Mouse (Mus musculus) liver, embryonic 13.5 days (tissue): ENCODE measurements around the gene Pkd1l2. TPM values are rescaled to one million over a fixed set of nuclear protein-coding genes. Genes with fewer than 3 reads are reported as not detected.

Experiments
- ATAC-seq: fragments of 200-750 bp; cut with Nextera tagmentation; 2 replicates; pipeline ENCODE4 v1.8.0; 2017; ENCODE audit warnings: low read depth, mild to moderate bottlenecking, moderate number of reproducible peaks, moderate library complexity
- DNase-seq: peaks from one replicate; pipeline ENCODE4 v3.0.0; 2022
- H3K27ac ChIP-seq: fragments of 300-500 bp; sonication (generic); 2 replicates; pipeline ENCODE4 v1.5.1; 2015; ENCODE audit warnings: moderate library complexity, mild to moderate bottlenecking, inconsistent platforms
- H3K27me3 ChIP-seq: fragments of 300-500 bp; sonication (generic); 2 replicates; pipeline ENCODE4 v1.6.1; 2015; ENCODE audit warnings: mild to moderate bottlenecking, inconsistent platforms
- H3K36me3 ChIP-seq: fragments of 300-500 bp; sonication (generic); 2 replicates; pipeline ENCODE4 v1.6.1; 2015; ENCODE audit warnings: mild to moderate bottlenecking, inconsistent platforms
- H3K4me1 ChIP-seq: fragments of 300-500 bp; sonication (generic); replicated peaks from 2 replicates; pipeline ENCODE4 v1.6.1; 2015; ENCODE audit warnings: inconsistent platforms
- H3K4me2 ChIP-seq: fragments of 300-500 bp; sonication (generic); 2 replicates; pipeline ENCODE4 v1.6.1; 2015; ENCODE audit warnings: inconsistent platforms, mild to moderate bottlenecking, moderate library complexity
- H3K4me3 ChIP-seq: fragments of 300-500 bp; sonication (generic); replicated peaks from 2 replicates; pipeline ENCODE4 v1.5.1; 2015; ENCODE audit warnings: mild to moderate bottlenecking, inconsistent platforms
- H3K9ac ChIP-seq: fragments of 300-500 bp; sonication (generic); 2 replicates; pipeline ENCODE4 v1.6.1; 2015; ENCODE audit warnings: mild to moderate bottlenecking, inconsistent platforms
- H3K9me3 ChIP-seq: fragments of 300-500 bp; sonication (generic); replicated peaks from 2 replicates; pipeline ENCODE4 v1.6.1; 2016; ENCODE audit warnings: inconsistent platforms
- WGBS: fragments of 180-500 bp; shearing (Covaris S2); methylation state at CpG from one replicate; pipeline ENCODE4 v1.1.7; 2015; ENCODE audit not compliant: insufficient replicate concordance; 5-methylcytosine and 5-hydroxymethylcytosine counted together
- polyA plus RNA-seq: library from polyadenylated mRNA; unstranded; fragments of >200 nt; fragmentation: Nextera tagmentation; extraction: Ambion mirVana; gene quantifications from 2 replicates; pipeline ENCODE4 v1.2.1, GENCODE M21; 2015

The Pkd1l2 gene
- 0.03 TPM in 1 of 2 replicates, not detected in the other for polyA plus RNA-seq

- DNase-seq (no peak), ATAC-seq (no peak)
- H3K9ac ChIP-seq: no peak within 1 kb of the TSS
- H3K4me2 ChIP-seq: peak within 1 kb of the TSS; percentile 33
- H3K4me3 ChIP-seq: no peak within 1 kb of the TSS
- peaks cover 22% of the 10 kb centered on the region for H3K27me3 ChIP-seq
- H3K27ac ChIP-seq: peak within 1 kb of the TSS; percentile 74
- no peaks in the 10 kb centered on the region for H3K9me3 ChIP-seq
- peaks cover 80% of the 10 kb centered on the region for H3K4me1 ChIP-seq
- 43% methylated on average over 8 of the region's 8 CpGs for WGBS
- no peaks in the 10 kb centered on the region for H3K36me3 ChIP-seq
Observed at GRCm38 (mm10) chr8:117082399-117082872, at the start of gene Pkd1l2. Gene Pkd1l2, minus strand, starts transcription at chr8:117082449.

DNA sequence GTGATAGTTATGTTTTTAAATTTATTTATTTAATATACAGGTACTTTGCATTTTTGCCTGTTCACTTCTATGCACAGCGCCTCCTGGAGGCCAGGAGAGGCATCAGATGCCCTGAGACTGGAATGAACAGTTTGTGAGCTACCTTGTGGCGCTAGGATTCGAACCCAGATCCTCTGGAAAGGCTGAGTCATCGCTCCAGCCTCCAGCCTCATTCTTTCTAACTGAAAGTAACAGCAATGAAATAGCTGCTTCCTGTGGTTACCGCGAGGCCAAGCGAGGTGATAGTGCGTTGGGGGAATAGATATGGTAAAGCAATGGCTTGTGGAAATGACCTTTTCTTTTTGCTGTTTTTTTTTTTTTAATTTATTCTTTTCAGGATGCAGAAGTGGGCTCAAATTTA, 44.8 kb upstream of the Pkd1l2 start:
- Histone ChIP-seq H3K9me3 (no peaks in the 10 kb centered on the region), H3K4me2 (no peak overlapping the region), H3K27ac (no peak overlapping the region), H3K4me3 (no peak overlapping the region), H3K27me3 (no peaks in the 10 kb centered on the region), H3K9ac (no peak overlapping the region), H3K36me3 (no peaks in the 10 kb centered on the region), H3K4me1 (0 out of 2 replicates have a peak, but pooled peaks cover 3% of the 10 kb centered on the region)
- ATAC-seq (no peak), DNase-seq (no peak)
- 34% methylated on average over 8 of the region's 8 CpGs for WGBS

DNA sequence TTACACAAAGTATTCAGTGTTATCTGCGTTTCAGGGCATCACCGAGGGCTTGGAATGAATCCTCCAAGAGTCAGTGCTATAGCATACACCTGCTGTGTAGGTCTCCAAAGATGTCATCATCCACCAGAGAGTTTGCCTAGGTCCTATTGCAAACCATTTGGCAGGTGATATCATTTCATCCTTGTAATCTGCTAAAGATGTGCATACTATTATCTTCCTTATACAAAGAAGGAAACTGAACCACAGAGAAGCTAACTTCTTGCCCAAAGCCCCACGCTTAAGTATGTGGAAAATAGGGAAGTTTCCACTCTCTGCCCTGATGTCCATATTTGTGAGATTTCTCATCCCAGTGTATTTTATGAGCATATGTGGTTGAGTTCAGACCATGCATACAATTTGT, 44.2 kb upstream of the Pkd1l2 start:
- H3K36me3 ChIP-seq: no peaks in the 10 kb centered on the region
- H3K9ac ChIP-seq: no peak overlapping the region
- no peaks in the 10 kb centered on the region for H3K27me3 ChIP-seq
- DNase-seq: no peak
- ATAC-seq: no peak
- H3K9me3 ChIP-seq: no peaks in the 10 kb centered on the region
- no peak overlapping the region for H3K4me3 ChIP-seq
- no peak overlapping the region for H3K4me2 ChIP-seq
- 58% methylated on average over 3 of the region's 3 CpGs for WGBS
- H3K4me1 ChIP-seq: 0 out of 2 replicates have a peak, but pooled peaks cover 3% of the 10 kb centered on the region
- H3K27ac ChIP-seq: no peak overlapping the region

- H3K4me3 ChIP-seq: no peak overlapping the region
- ATAC-seq: no peak
- H3K27me3 ChIP-seq: no peaks in the 10 kb centered on the region
- WGBS: 82% methylated on average over 3 of the region's 3 CpGs
- H3K27ac ChIP-seq: no peak overlapping the region
- no peaks in the 10 kb centered on the region for H3K36me3 ChIP-seq
- no peak for DNase-seq
- no peaks in the 10 kb centered on the region for H3K9me3 ChIP-seq
- H3K9ac ChIP-seq: no peak overlapping the region
- no peak overlapping the region for H3K4me2 ChIP-seq
- 0 out of 2 replicates have a peak, but pooled peaks cover 5% of the 10 kb centered on the region for H3K4me1 ChIP-seq
Observed at GRCm38 (mm10) chr8:117125854-117126253, 43.6 kb upstream of the Pkd1l2 start.

GRCm38 (mm10) chr8:117123850-117124633, 41.8 kb upstream of the Pkd1l2 start:
- no peak overlapping the region for H3K9ac ChIP-seq
- H3K4me2 ChIP-seq: no peak overlapping the region
- H3K27me3 ChIP-seq: no peaks in the 10 kb centered on the region
- 0 out of 2 replicates have a peak, but pooled peaks cover 5% of the 10 kb centered on the region for H3K4me1 ChIP-seq
- no peaks in the 10 kb centered on the region for H3K9me3 ChIP-seq
- WGBS: 64% methylated on average over 13 of the region's 13 CpGs
- H3K4me3 ChIP-seq: no peak overlapping the region
- ATAC-seq (no peak), DNase-seq (no peak)
- no peaks in the 10 kb centered on the region for H3K36me3 ChIP-seq
- H3K27ac ChIP-seq: no peak overlapping the region

DNA sequence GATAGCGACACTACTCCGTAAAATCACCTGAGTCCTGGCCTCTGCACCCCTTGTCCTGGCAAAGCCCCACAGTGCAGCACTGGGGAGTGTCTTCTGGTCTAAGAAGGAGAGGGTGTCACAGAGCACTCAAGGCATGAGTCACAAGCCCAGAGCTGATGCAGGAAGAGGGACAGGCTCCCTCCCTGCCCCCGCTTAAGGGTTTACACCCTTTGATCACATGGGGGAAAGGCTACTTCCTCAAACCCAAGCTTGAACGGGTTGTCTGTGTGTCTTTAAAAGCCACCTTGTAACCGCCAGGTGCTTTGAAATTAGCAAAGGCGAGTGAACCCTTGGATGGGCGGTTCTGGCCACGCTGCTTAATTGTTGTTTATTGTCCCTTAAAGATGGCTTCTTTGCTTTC, 39.0 kb upstream of the Pkd1l2 start:
- H3K4me2 ChIP-seq: no peak overlapping the region
- H3K36me3 ChIP-seq: no peaks in the 10 kb centered on the region
- no peak overlapping the region for H3K4me3 ChIP-seq
- no peaks in the 10 kb centered on the region for H3K27me3 ChIP-seq
- ATAC-seq (no peak), DNase-seq (no peak)
- H3K27ac ChIP-seq: no peak overlapping the region
- no peaks in the 10 kb centered on the region for H3K9me3 ChIP-seq
- 61% methylated on average over 8 of the region's 8 CpGs for WGBS
- H3K9ac ChIP-seq: no peak overlapping the region
- H3K4me1 ChIP-seq: peaks cover 8% of the 10 kb centered on the region

GRCm38 (mm10) chr8:117118409-117118808, 36.2 kb upstream of the Pkd1l2 start:
- whole genome bisulfite sequencing: 84% methylated on average over 9 of the region's 9 CpGs
- no peak overlapping the region for H3K9ac ChIP-seq
- DNase-seq (no peak), ATAC-seq (no peak)
- no peaks in the 10 kb centered on the region for H3K36me3 ChIP-seq
- peaks cover 23% of the 10 kb centered on the region for H3K4me1 ChIP-seq
- no peak overlapping the region for H3K27ac ChIP-seq
- H3K4me3 ChIP-seq: no peak overlapping the region
- no peak overlapping the region for H3K4me2 ChIP-seq
- no peaks in the 10 kb centered on the region for H3K9me3 ChIP-seq
- no peaks in the 10 kb centered on the region for H3K27me3 ChIP-seq

- Histone ChIP-seq H3K27me3 (no peaks in the 10 kb centered on the region), H3K36me3 (no peaks in the 10 kb centered on the region), H3K9ac (no peak overlapping the region), H3K9me3 (no peaks in the 10 kb centered on the region), H3K4me2 (no peak overlapping the region), H3K4me3 (no peak overlapping the region), H3K27ac (no peak overlapping the region; the same call in 1 of the 2 replicates), H3K4me1 (peaks cover 29% of the 10 kb centered on the region)
- ATAC-seq: no peak
- no peak for DNase-seq
- 59% methylated on average over 7 of the region's 7 CpGs for WGBS
Observed at GRCm38 (mm10) chr8:117116534-117116933, 34.3 kb upstream of the Pkd1l2 start.

- H3K27ac ChIP-seq: peak overlapping the region; percentile 43
Observed at GRCm38 (mm10) chr8:117115676-117116446, 33.6 kb upstream of the Pkd1l2 start.

DNA sequence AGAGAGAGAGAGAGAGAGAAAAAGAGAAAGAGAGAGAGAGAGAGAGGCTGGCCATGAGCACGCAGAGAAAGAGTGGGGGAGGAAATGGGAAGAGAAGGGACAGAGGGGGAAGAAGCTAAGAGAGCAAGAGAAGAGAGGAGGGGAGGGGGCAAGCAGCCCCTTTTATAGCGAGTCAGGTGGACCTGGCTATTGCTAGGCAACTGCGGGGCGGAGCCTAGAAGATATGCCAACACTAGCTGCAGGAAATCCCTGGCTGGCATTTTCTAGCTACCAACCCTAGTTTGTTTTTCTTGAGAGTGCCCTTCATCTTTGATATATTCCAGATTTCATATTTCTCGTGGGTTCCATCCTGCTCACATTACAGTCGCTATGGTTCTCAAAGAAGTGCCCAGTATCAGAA, 32.8 kb upstream of the Pkd1l2 start:
- 42% methylated on average over 6 of the region's 6 CpGs for WGBS
- Histone ChIP-seq H3K27ac (no peak overlapping the region), H3K4me3 (0 out of 2 replicates have a peak overlapping the region, but pooled peaks have one; percentile 1), H3K36me3 (no peaks in the 10 kb centered on the region), H3K9ac (no peak overlapping the region), H3K9me3 (no peaks in the 10 kb centered on the region), H3K4me2 (peak overlapping the region; percentile 44), H3K27me3 (no peaks in the 10 kb centered on the region), H3K4me1 (peaks cover 26% of the 10 kb centered on the region)
- ATAC-seq (no peak), DNase-seq (no peak)

More at GRCm38 (mm10) chr8:117115676-117116446, 33.6 kb upstream of the Pkd1l2 start:
- Histone ChIP-seq H3K9me3 (no peaks in the 10 kb centered on the region), H3K27me3 (no peaks in the 10 kb centered on the region), H3K4me1 (peaks cover 26% of the 10 kb centered on the region), H3K4me3 (0 out of 2 replicates have a peak overlapping the region, but pooled peaks have one; percentile 1), H3K36me3 (no peaks in the 10 kb centered on the region), H3K9ac (0 out of 2 replicates have a peak overlapping the region, but pooled peaks have one; percentile 10), H3K4me2 (peak overlapping the region; percentile 44)
- DNase-seq (peak; percentile 47), ATAC-seq (peak; percentile 76)
- 11% methylated on average over 13 of the region's 13 CpGs for WGBS

DNA sequence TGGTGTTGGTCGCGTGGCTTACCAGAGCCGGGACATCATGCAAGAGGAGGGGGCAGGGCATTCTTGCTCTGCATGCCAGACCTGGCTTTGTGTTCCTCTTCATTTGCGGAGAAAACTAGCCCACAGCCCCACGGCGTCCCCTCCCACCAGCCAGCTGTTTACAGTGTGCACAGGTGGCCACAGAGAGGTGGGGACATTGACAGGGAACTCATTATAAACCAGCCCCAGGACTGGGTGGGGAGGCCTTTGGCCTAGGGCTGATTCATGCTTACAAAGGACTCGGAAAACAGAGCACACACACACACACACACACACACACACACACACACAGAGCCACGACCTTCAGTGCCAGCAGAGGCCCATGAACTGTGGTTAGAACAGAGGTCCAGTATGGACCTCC, 30.0 kb upstream of the Pkd1l2 start:
- Histone ChIP-seq H3K36me3 (peaks cover 9% of the 10 kb centered on the region), H3K27ac (no peak overlapping the region), H3K4me3 (no peak overlapping the region), H3K9ac (no peak overlapping the region), H3K27me3 (no peaks in the 10 kb centered on the region), H3K4me1 (peaks cover 26% of the 10 kb centered on the region), H3K9me3 (peaks cover 5% of the 10 kb centered on the region; the same call in 1 of the 2 replicates), H3K4me2 (no peak overlapping the region)
- DNase-seq (no peak), ATAC-seq (no peak)
- WGBS: 41% methylated on average over 8 of the region's 8 CpGs
